ENCODE assay signal across 8 mouse cellular contexts in genomic region chr13:63241665-63242064, GRCm38 (mm10).
A peak's percentile ranks its signal among the peaks of the same experiment; 100 is the strongest.
DNase-seq lines count a peak whose midpoint lies in the region; ATAC-seq and TF ChIP-seq lines count a peak whose summit lies in the region.

No protein-coding gene starts in this region.

- no peak for DNase-seq in kidney, adult 18-20 months
- DNase-seq in embryonic facial prominence, embryonic 10.5 days (ENCODE audit: low spot score), result no peak
- DNase-seq in heart, postnatal 0 days (ENCODE audit: low spot score), result no peak
- DNase-seq in liver, postnatal 0 days, result no peak
- no peak for DNase-seq in right cerebral cortex, postnatal 10 days (ENCODE audit: low spot score in 2 of 2)
- no peak for DNase-seq in urinary bladder, postnatal 14 days (ENCODE audit: low spot score)

- peak overlapping the region; percentile 53 for H3K4me2 ChIP-seq in kidney, embryonic 14.5 days (replicated peaks; ENCODE audit: low read depth, low read length)
- peak overlapping the region; percentile 84 for H3K4me2 ChIP-seq in heart, postnatal 0 days (ENCODE audit: low read depth, low read length)
- peak overlapping the region; percentile 96 for H3K4me2 ChIP-seq in liver, postnatal 0 days (ENCODE audit: low read depth, low read length)

- TF ChIP-seq EP300 in heart, postnatal 0 days (IDR thresholded peaks at IDR 0.05; ENCODE audit: low read depth), result no peak
- TF ChIP-seq EP300 in liver, postnatal 0 days (IDR thresholded peaks at IDR 0.05; ENCODE audit: low read depth), result no peak

- H3K27me3 ChIP-seq in kidney, embryonic 14.5 days (ENCODE audit: control insufficient read depth, insufficient read depth, low read length), result no peaks in the 10 kb centered on the region
- H3K27me3 ChIP-seq in embryonic facial prominence, embryonic 10.5 days (replicated peaks; ENCODE audit: low read depth, poor library complexity, severe bottlenecking), result 0 out of 2 replicates have a peak, but pooled peaks cover 3% of the 10 kb centered on the region
- no peaks in the 10 kb centered on the region for H3K27me3 ChIP-seq in heart, postnatal 0 days (ENCODE audit: control insufficient read depth, insufficient read depth, low read length)
- H3K27me3 ChIP-seq in liver, postnatal 0 days (ENCODE audit: insufficient read depth, low read length), result no peaks in the 10 kb centered on the region

- peak overlapping the region; percentile 86 for H3K9ac ChIP-seq in kidney, embryonic 14.5 days (ENCODE audit: low read depth, low read length)
- H3K9ac ChIP-seq in heart, postnatal 0 days (replicated peaks; ENCODE audit: low read depth, low read length), result peak overlapping the region; percentile 95
- H3K9ac ChIP-seq in liver, postnatal 0 days (replicated peaks), result no peak overlapping the region

- no peaks in the 10 kb centered on the region for H3K9me3 ChIP-seq in kidney, embryonic 14.5 days (ENCODE audit: control insufficient read depth, low read length)
- no peaks in the 10 kb centered on the region for H3K9me3 ChIP-seq in embryonic facial prominence, embryonic 10.5 days
- no peaks in the 10 kb centered on the region for H3K9me3 ChIP-seq in heart, postnatal 0 days (replicated peaks; ENCODE audit: control insufficient read depth, low read length)
- no peaks in the 10 kb centered on the region for H3K9me3 ChIP-seq in liver, postnatal 0 days (ENCODE audit: low read length)

- H3K36me3 ChIP-seq in kidney, embryonic 14.5 days (ENCODE audit: control insufficient read depth, insufficient read depth, low read length), result peaks cover 12% of the 10 kb centered on the region; the same call in 1 of the 2 replicates
- H3K36me3 ChIP-seq in embryonic facial prominence, embryonic 10.5 days (replicated peaks), result peaks cover 21% of the 10 kb centered on the region
- peaks cover 13% of the 10 kb centered on the region; the same call in 1 of the 2 replicates for H3K36me3 ChIP-seq in heart, postnatal 0 days (replicated peaks; ENCODE audit: control insufficient read depth, insufficient read depth, low read length)
- peaks cover 14% of the 10 kb centered on the region for H3K36me3 ChIP-seq in liver, postnatal 0 days (replicated peaks; ENCODE audit: insufficient read depth, low read length)

- WGBS in kidney, embryonic 14.5 days, result 69% methylated on average over 3 of the region's 3 CpGs
- 90% methylated on average over 3 of the region's 3 CpGs for WGBS in embryonic facial prominence, embryonic 10.5 days
- 59% methylated on average over 3 of the region's 3 CpGs for WGBS in heart, postnatal 0 days
- 80% methylated on average over 3 of the region's 3 CpGs for WGBS in liver, postnatal 0 days (ENCODE audit: insufficient replicate concordance)

- no peak for ATAC-seq in kidney, embryonic 14.5 days (ENCODE audit: low FRiP score, low TSS enrichment)
- no peak for ATAC-seq in heart, postnatal 0 days (ENCODE audit: insufficient read depth, low read depth)
- no peak for ATAC-seq in liver, postnatal 0 days
- ATAC-seq in monocyte, adult 5-6 weeks (replicated peaks; ENCODE audit: insufficient number of reproducible peaks, low FRiP score, low TSS enrichment, poor library complexity, severe bottlenecking), result no peak

- TF ChIP-seq CTCF in heart, postnatal 0 days (IDR thresholded peaks at IDR 0.05; ENCODE audit: low read depth), result no peak
- no peak for TF ChIP-seq CTCF in liver, postnatal 0 days (IDR thresholded peaks at IDR 0.05; ENCODE audit: low read depth)

- peak overlapping the region; percentile 81 for H3K4me3 ChIP-seq in kidney, embryonic 14.5 days (ENCODE audit: low read length)
- H3K4me3 ChIP-seq in embryonic facial prominence, embryonic 10.5 days, result peak overlapping the region; percentile 83
- H3K4me3 ChIP-seq in heart, postnatal 0 days (ENCODE audit: low read depth, low read length), result peak overlapping the region; percentile 83
- no peak overlapping the region for H3K4me3 ChIP-seq in liver, postnatal 0 days (ENCODE audit: low read depth, low read length)

- H3K27ac ChIP-seq in kidney, embryonic 14.5 days (ENCODE audit: low read depth, low read length), result peak overlapping the region; percentile 68; the same call in 1 of the 2 replicates
- H3K27ac ChIP-seq in embryonic facial prominence, embryonic 10.5 days (replicated peaks), result peak overlapping the region; percentile 53
- peak overlapping the region; percentile 100 for H3K27ac ChIP-seq in heart, postnatal 0 days (ENCODE audit: low read depth)
- no peak overlapping the region for H3K27ac ChIP-seq in liver, postnatal 0 days (ENCODE audit: low read depth)

- peaks cover 42% of the 10 kb centered on the region for H3K4me1 ChIP-seq in kidney, embryonic 14.5 days (ENCODE audit: control insufficient read depth, insufficient read depth, low read length)
- peaks cover 72% of the 10 kb centered on the region for H3K4me1 ChIP-seq in embryonic facial prominence, embryonic 10.5 days
- peaks cover 38% of the 10 kb centered on the region for H3K4me1 ChIP-seq in heart, postnatal 0 days (ENCODE audit: control insufficient read depth, insufficient read depth)
- peaks cover 29% of the 10 kb centered on the region for H3K4me1 ChIP-seq in liver, postnatal 0 days (ENCODE audit: insufficient read depth)
